Mouse (Mus musculus) limb, embryonic 13.5 days (tissue): ENCODE measurements around the gene C2cd5. TPM values are rescaled to one million over a fixed set of nuclear protein-coding genes. Genes with fewer than 3 reads are reported as not detected.
"Not testable (repeated sequence)": the region's sequence is repeated elsewhere in the genome, so short reads cannot be mapped to it uniquely, and the experiment has no call there.

Source experiments
- ATAC-seq: fragments of 200-750 bp; cut with Nextera tagmentation; 2 replicates; pipeline ENCODE4 v1.8.0; 2017; ENCODE audit warnings: low read depth, moderate number of reproducible peaks, moderate TSS enrichment; ENCODE audit not compliant: low FRiP score
- H3K27ac ChIP-seq: fragments of 300-500 bp; sonication (generic); 2 replicates; pipeline ENCODE4 v1.5.1; 2015; ENCODE audit warnings: inconsistent platforms, mild to moderate bottlenecking, moderate library complexity
- H3K27me3 ChIP-seq: fragments of 300-500 bp; sonication (generic); 2 replicates; pipeline ENCODE4 v1.6.1; 2015; ENCODE audit warnings: mild to moderate bottlenecking, inconsistent platforms
- H3K36me3 ChIP-seq: fragments of 300-500 bp; sonication (generic); 2 replicates; pipeline ENCODE4 v1.6.1; 2015; ENCODE audit warnings: inconsistent platforms, mild to moderate bottlenecking, moderate library complexity
- H3K4me1 ChIP-seq: fragments of 300-500 bp; sonication (generic); 2 replicates; pipeline ENCODE4 v1.6.1; 2015; ENCODE audit warnings: inconsistent platforms
- H3K4me2 ChIP-seq: fragments of 300-500 bp; sonication (generic); replicated peaks from 2 replicates; pipeline ENCODE4 v1.6.1; 2015; ENCODE audit warnings: inconsistent platforms, mild to moderate bottlenecking, moderate library complexity
- H3K4me3 ChIP-seq: fragments of 300-500 bp; sonication (generic); 2 replicates; pipeline ENCODE4 v1.5.1; 2015; ENCODE audit warnings: moderate library complexity, mild to moderate bottlenecking, inconsistent platforms
- H3K9ac ChIP-seq: fragments of 300-500 bp; sonication (generic); 2 replicates; pipeline ENCODE4 v1.6.1; 2015; ENCODE audit warnings: mild to moderate bottlenecking, inconsistent platforms
- H3K9me3 ChIP-seq: fragments of 300-500 bp; sonication (generic); 2 replicates; pipeline ENCODE4 v1.6.1; 2016; ENCODE audit warnings: inconsistent platforms
- WGBS: fragments of 180-500 bp; shearing (Covaris S2); methylation state at CpG from one replicate; pipeline ENCODE4 v1.1.7; 2015; 5-methylcytosine and 5-hydroxymethylcytosine counted together
- polyA plus RNA-seq: library from polyadenylated mRNA; unstranded; fragments of >200 nt; fragmentation: Nextera tagmentation; extraction: Ambion mirVana; gene quantifications from 2 replicates; pipeline ENCODE4 v1.2.1, GENCODE M21; 2015

Gene C2cd5
- polyA plus RNA-seq, 1 experiment from 2014 or later: 30.0 TPM

DNA sequence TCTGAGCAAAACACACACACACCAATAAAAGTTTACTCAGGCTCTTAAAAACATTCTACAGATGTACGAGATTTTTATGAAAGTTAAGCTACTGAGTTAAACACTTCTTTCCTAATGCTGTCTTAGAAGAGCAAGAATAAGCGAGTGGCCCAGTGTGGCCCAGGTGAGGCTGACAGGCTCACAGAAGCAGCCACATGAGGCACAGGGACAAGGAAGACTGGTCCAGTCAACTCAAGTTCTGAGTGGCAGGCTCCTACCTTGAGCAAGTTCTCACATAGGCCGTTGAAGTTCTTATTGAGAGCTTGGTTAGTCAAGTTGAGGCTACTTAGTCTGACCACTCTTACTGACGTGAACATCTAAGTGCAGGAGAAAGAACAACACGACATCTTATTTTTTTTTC lies 69.4 kb downstream of the C2cd5 start:
- WGBS: 77% methylated on average over 5 of the region's 5 CpGs
- no peaks in the 10 kb centered on the region for H3K27me3 ChIP-seq
- H3K9ac ChIP-seq: no peak overlapping the region
- H3K4me2 ChIP-seq: no peak overlapping the region
- no peaks in the 10 kb centered on the region for H3K4me1 ChIP-seq
- peaks cover 79% of the 10 kb centered on the region for H3K36me3 ChIP-seq
- no peak overlapping the region for H3K27ac ChIP-seq
- H3K4me3 ChIP-seq: no peak overlapping the region
- no peak for ATAC-seq
- H3K9me3 ChIP-seq: no peaks in the 10 kb centered on the region

GRCm38 (mm10) chr6:143027896-143028295 lies 72.0 kb downstream of the C2cd5 start:
- H3K4me3 ChIP-seq: no peak overlapping the region
- no peak for ATAC-seq
- H3K36me3 ChIP-seq: peaks cover 67% of the 10 kb centered on the region
- no peak overlapping the region for H3K27ac ChIP-seq
- H3K4me2 ChIP-seq: no peak overlapping the region
- H3K9ac ChIP-seq: no peak overlapping the region
- H3K4me1 ChIP-seq: no peaks in the 10 kb centered on the region
- H3K27me3 ChIP-seq: no peaks in the 10 kb centered on the region
- no peaks in the 10 kb centered on the region for H3K9me3 ChIP-seq
- WGBS: 94% methylated on average over 4 of the region's 4 CpGs

GRCm38 (mm10) chr6:143027402-143027801 lies 72.5 kb downstream of the C2cd5 start:
- 83% methylated on average over 10 of the region's 10 CpGs for WGBS
- no peak overlapping the region for H3K27ac ChIP-seq
- H3K27me3 ChIP-seq: no peaks in the 10 kb centered on the region
- no peak for ATAC-seq
- no peak overlapping the region for H3K9ac ChIP-seq
- no peak overlapping the region for H3K4me2 ChIP-seq
- H3K4me3 ChIP-seq: no peak overlapping the region
- no peaks in the 10 kb centered on the region for H3K4me1 ChIP-seq
- H3K36me3 ChIP-seq: peaks cover 62% of the 10 kb centered on the region
- H3K9me3 ChIP-seq: no peaks in the 10 kb centered on the region

- H3K9me3 ChIP-seq: no peaks in the 10 kb centered on the region
- H3K4me2 ChIP-seq: no peak overlapping the region
- H3K36me3 ChIP-seq: peaks cover 42% of the 10 kb centered on the region
- 81% methylated on average over 6 of the region's 6 CpGs for WGBS
- no peak overlapping the region for H3K4me3 ChIP-seq
- H3K4me1 ChIP-seq: no peaks in the 10 kb centered on the region
- ATAC-seq: no peak
- no peaks in the 10 kb centered on the region for H3K27me3 ChIP-seq
- no peak overlapping the region for H3K27ac ChIP-seq
- H3K9ac ChIP-seq: no peak overlapping the region
These were observed 76.2 kb downstream of the C2cd5 start for GRCm38 (mm10) chr6:143023691-143024090.

- Histone ChIP-seq H3K9me3 (no peaks in the 10 kb centered on the region), H3K27me3 (no peaks in the 10 kb centered on the region), H3K9ac (no peak overlapping the region), H3K36me3 (peaks cover 46% of the 10 kb centered on the region), H3K4me1 (no peaks in the 10 kb centered on the region), H3K4me2 (no peak overlapping the region), H3K4me3 (no peak overlapping the region), H3K27ac (no peak overlapping the region)
- WGBS: 83% methylated on average over 8 of the region's 8 CpGs
- ATAC-seq: no peak
These were observed 78.2 kb downstream of the C2cd5 start for GRCm38 (mm10) chr6:143021756-143022155.

DNA sequence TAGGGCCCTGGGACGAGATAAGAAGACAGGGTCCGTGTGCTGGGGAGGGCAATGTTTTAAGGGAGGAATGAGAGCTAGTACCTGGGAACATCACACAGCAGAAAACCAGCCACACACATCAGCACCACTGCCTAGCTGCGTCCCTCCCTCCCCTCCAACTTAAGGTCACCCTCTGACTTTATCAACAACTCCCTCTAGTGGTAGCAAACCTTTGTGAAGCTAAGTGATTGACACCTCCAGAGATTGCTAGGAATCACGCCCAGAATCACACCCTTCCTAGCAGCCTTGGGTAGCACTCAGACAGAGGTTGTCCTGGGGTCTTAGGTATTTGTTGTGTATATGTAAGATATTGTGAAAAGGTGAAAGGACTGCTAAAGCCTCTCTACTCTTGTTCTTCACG lies 79.3 kb downstream of the C2cd5 start:
- Histone ChIP-seq H3K4me3 (no peak overlapping the region), H3K4me2 (no peak overlapping the region), H3K27ac (no peak overlapping the region), H3K4me1 (no peaks in the 10 kb centered on the region), H3K9me3 (no peaks in the 10 kb centered on the region), H3K36me3 (peaks cover 45% of the 10 kb centered on the region), H3K27me3 (no peaks in the 10 kb centered on the region), H3K9ac (no peak overlapping the region)
- ATAC-seq: no peak
- WGBS: 68% methylated on average over 5 of the region's 5 CpGs

- no peak for ATAC-seq
- Histone ChIP-seq H3K27me3 (no peaks in the 10 kb centered on the region), H3K36me3 (peaks cover 45% of the 10 kb centered on the region), H3K4me1 (no peaks in the 10 kb centered on the region), H3K4me2 (no peak overlapping the region), H3K9me3 (no peaks in the 10 kb centered on the region), H3K4me3 (no peak overlapping the region), H3K27ac (no peak overlapping the region), H3K9ac (no peak overlapping the region)
- 92% methylated on average over 4 of the region's 4 CpGs for WGBS
These were observed 79.8 kb downstream of the C2cd5 start for GRCm38 (mm10) chr6:143020146-143020545.

DNA sequence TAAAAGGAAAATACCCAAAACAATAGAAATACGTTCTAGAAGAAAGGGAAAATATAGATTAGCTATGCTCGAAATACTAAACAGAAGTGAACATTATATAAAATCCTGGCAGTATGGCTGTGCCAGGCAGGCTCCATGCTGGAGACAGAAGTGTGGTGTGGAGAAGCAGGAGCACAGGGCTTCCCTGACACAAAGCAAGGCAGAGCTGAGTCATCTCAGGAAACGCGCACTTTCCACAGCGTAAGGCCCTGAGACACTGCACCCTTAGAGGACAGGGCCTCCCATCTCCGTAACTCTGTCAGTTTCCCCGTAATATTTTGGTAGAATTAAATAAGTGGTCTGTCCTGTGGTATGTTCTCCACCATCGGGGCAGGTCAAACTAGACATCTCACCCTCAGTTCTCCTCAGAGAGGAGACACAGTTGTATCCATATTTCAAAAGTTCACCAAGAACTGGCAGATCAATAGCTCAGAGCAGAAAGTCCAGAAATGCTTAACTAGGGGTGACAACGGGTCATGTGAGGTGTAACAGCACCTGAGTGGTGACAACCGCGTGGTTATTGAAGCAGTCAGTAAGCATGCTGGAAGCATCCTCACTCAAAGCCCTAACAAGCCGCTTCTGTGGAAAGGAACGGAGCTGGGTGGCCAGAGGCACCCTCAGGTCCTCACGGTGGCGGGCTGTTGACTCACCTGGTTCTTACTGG lies 87.3 kb downstream of the C2cd5 start:
- no peak overlapping the region for H3K9ac ChIP-seq
- peaks cover 49% of the 10 kb centered on the region for H3K36me3 ChIP-seq
- no peaks in the 10 kb centered on the region for H3K4me1 ChIP-seq
- ATAC-seq: no peak
- WGBS: 94% methylated on average over 15 of the region's 15 CpGs
- no peaks in the 10 kb centered on the region for H3K27me3 ChIP-seq
- H3K9me3 ChIP-seq: no peaks in the 10 kb centered on the region
- no peak overlapping the region for H3K4me2 ChIP-seq
- no peak overlapping the region for H3K4me3 ChIP-seq
- H3K27ac ChIP-seq: no peak overlapping the region

GRCm38 (mm10) chr6:143008865-143009264 lies 91.1 kb downstream of the C2cd5 start:
- Histone ChIP-seq H3K4me2 (no peak overlapping the region), H3K36me3 (peaks cover 34% of the 10 kb centered on the region), H3K27me3 (no peaks in the 10 kb centered on the region), H3K9ac (no peak overlapping the region), H3K27ac (no peak overlapping the region), H3K4me1 (no peaks in the 10 kb centered on the region), H3K9me3 (no peaks in the 10 kb centered on the region), H3K4me3 (no peak overlapping the region)
- ATAC-seq: no peak
- WGBS: 81% methylated on average over 5 of the region's 5 CpGs

DNA sequence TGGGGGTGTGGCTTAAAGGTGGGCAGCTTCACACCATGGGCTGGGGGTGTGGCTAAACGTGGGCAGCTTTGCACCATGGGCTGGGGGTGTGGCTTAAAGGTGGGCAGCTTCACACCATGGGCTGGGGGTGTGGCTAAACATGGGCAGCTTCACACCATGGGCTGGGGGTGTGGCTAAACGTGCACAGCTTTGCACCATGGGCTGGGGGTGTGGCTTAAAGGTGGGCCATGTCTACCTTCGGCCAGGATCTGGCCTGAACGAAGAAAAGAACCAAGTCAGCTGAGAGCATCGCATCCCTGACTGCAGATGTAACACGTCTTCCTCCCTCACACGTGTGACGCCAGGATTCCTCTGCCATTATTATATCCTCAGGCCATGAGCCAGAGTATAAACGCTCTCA lies 94.7 kb downstream of the C2cd5 start:
- not testable (repeated sequence) for H3K4me2 ChIP-seq, H3K27me3 ChIP-seq, H3K4me3 ChIP-seq, H3K9me3 ChIP-seq, H3K27ac ChIP-seq, H3K9ac ChIP-seq, H3K4me1 ChIP-seq, H3K36me3 ChIP-seq, ATAC-seq
- WGBS: 89% methylated on average over 9 of the region's 9 CpGs

GRCm38 (mm10) chr6:143004801-143005200 lies 95.1 kb downstream of the C2cd5 start:
- Histone ChIP-seq H3K9me3 (no peaks in the 10 kb centered on the region), H3K4me1 (no peaks in the 10 kb centered on the region), H3K27me3 (no peaks in the 10 kb centered on the region), H3K4me3 (no peak overlapping the region), H3K9ac (no peak overlapping the region), H3K36me3 (no peaks in the 10 kb centered on the region), H3K4me2 (no peak overlapping the region), H3K27ac (no peak overlapping the region)
- no peak for ATAC-seq
- 72% methylated on average over 9 of the region's 9 CpGs for WGBS

GRCm38 (mm10) chr6:142998221-142998999 lies 101.5 kb downstream of the C2cd5 start:
- no peak overlapping the region for H3K4me2 ChIP-seq
- H3K4me3 ChIP-seq: no peak overlapping the region
- H3K36me3 ChIP-seq: no peaks in the 10 kb centered on the region
- no peak for ATAC-seq
- WGBS: 49% methylated on average over 12 of the region's 12 CpGs
- no peaks in the 10 kb centered on the region for H3K9me3 ChIP-seq
- H3K27ac ChIP-seq: no peak overlapping the region
- no peaks in the 10 kb centered on the region for H3K27me3 ChIP-seq
- H3K4me1 ChIP-seq: peaks cover 24% of the 10 kb centered on the region
- no peak overlapping the region for H3K9ac ChIP-seq
